Mouse (Mus musculus): Measurements from ENCODE around the gene Ppm1d.

GRCm38 (mm10) chr11:85297953-85298352 lies 13.1 kb upstream of the Ppm1d start:
- no peak for TF ChIP-seq CTCF (IDR thresholded peaks at IDR 0.05; ENCODE audit: borderline replicate concordance, control insufficient read depth, extremely low read depth, insufficient read depth, low read length, poor library complexity)
- TF ChIP-seq POLR2A (IDR thresholded peaks at IDR 0.05; ENCODE audit: control insufficient read depth, extremely low read depth, insufficient read depth, low read length, poor library complexity), result no peak

Measured in thymus, adult 2 months (tissue).